Mouse (Mus musculus) heart, embryonic 13.5 days (tissue): ENCODE data around the gene Atp6v1g3. TPM values are rescaled to one million over a fixed set of nuclear protein-coding genes. Genes with fewer than 3 reads are reported as not detected.

ENCODE experiments used
- ATAC-seq: fragments of 200-750 bp; cut with Nextera tagmentation; 2 replicates; pipeline ENCODE4 v1.8.0; 2017; ENCODE audit warnings: moderate TSS enrichment; ENCODE audit not compliant: insufficient number of reproducible peaks, low FRiP score, low TSS enrichment; ENCODE audit errors: extremely low read depth
- H3K27ac ChIP-seq: fragments of 300-500 bp; sonication (generic); replicated peaks from 2 replicates; pipeline ENCODE4 v1.5.1; 2015; ENCODE audit warnings: moderate library complexity, mild to moderate bottlenecking, inconsistent platforms
- H3K27me3 ChIP-seq: fragments of 300-500 bp; sonication (generic); replicated peaks from 2 replicates; pipeline ENCODE4 v1.6.1; 2015; ENCODE audit warnings: mild to moderate bottlenecking, inconsistent platforms
- H3K36me3 ChIP-seq: fragments of 300-500 bp; sonication (generic); 2 replicates; pipeline ENCODE4 v1.6.1; 2015; ENCODE audit warnings: mild to moderate bottlenecking, inconsistent platforms
- H3K4me1 ChIP-seq: fragments of 300-500 bp; sonication (generic); 2 replicates; pipeline ENCODE4 v1.6.1; 2015; ENCODE audit warnings: inconsistent platforms
- H3K4me2 ChIP-seq: fragments of 300-500 bp; sonication (generic); 2 replicates; pipeline ENCODE4 v1.6.1; 2015; ENCODE audit warnings: inconsistent platforms, mild to moderate bottlenecking, moderate library complexity
- H3K4me3 ChIP-seq: fragments of 300-500 bp; sonication (generic); 2 replicates; pipeline ENCODE4 v1.5.1; 2015; ENCODE audit warnings: moderate library complexity, mild to moderate bottlenecking, inconsistent platforms
- H3K9ac ChIP-seq: fragments of 300-500 bp; sonication (generic); 2 replicates; pipeline ENCODE4 v1.6.1; 2015; ENCODE audit warnings: inconsistent platforms, mild to moderate bottlenecking, moderate library complexity
- H3K9me3 ChIP-seq: fragments of 300-500 bp; sonication (generic); 2 replicates; pipeline ENCODE4 v1.6.1; 2016; ENCODE audit warnings: inconsistent platforms
- WGBS: fragments of 180-500 bp; shearing (Covaris S2); methylation state at CpG from one replicate; pipeline ENCODE4 v1.1.7; 2015; ENCODE audit warnings: mixed read lengths; 5-methylcytosine and 5-hydroxymethylcytosine counted together
- polyA plus RNA-seq: library from polyadenylated mRNA; unstranded; fragments of >200 nt; fragmentation: Nextera tagmentation; extraction: Ambion mirVana; gene quantifications from 2 replicates; pipeline ENCODE4 v1.2.1, GENCODE M21; 2015

The Atp6v1g3 gene
- polyA plus RNA-seq, 1 experiment from 2014 or later: not detected

DNA sequence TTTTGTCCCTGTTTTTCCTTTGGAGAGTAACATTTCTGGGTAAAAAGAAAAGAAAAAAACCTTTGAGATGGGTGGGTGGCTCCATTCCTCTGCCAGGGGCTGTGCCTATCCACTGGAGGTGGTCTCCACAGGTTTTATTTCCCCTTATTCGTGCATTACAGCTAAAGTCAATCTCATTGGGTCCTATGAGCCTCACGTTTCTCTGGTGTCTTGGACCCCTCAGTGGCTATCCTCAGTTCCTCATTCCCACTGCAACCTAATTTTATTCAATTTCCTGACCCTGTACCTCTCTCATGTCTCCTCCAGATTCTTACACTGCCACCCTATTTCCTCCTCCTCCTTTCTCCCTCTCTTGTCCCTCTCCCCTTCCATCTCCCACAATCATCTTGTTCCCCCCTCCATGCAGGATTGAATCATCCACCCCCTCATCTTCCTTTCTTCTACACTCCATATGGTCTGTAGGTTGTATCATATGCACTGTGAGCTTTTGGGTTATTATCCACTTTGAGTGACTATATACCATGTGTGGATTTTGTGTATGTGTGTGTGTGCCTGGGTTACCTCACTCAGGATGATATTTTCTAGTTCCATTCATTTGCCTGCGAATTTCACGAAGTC is 17.3 kb upstream of the Atp6v1g3 start:
- no peaks in the 10 kb centered on the region for H3K27me3 ChIP-seq
- no peak for ATAC-seq
- H3K27ac ChIP-seq: no peak overlapping the region
- H3K36me3 ChIP-seq: no peaks in the 10 kb centered on the region
- no peaks in the 10 kb centered on the region for H3K4me1 ChIP-seq
- H3K4me2 ChIP-seq: no peak overlapping the region
- H3K4me3 ChIP-seq: no peak overlapping the region
- H3K9ac ChIP-seq: no peak overlapping the region
- 78% methylated on average over 4 of the region's 4 CpGs for WGBS
- H3K9me3 ChIP-seq: no peaks in the 10 kb centered on the region

DNA sequence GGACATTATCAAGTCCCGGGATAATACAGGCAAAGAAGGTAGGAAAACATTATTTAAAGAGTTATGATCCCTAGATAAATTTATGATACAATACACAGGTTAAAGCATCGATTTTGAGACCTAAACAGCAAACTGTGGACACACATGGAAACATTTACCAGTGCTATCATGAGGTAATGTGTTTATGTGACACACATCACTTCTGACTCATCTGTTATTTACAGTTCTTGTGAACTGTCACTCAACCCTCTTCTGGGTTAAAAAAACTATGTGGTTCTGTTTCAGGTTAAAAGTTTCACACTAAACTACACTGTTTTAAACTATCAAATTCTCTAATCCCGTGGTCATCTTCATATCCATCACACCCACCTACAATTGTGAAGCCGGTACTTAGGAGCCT is 14.8 kb upstream of the Atp6v1g3 start:
- Histone ChIP-seq H3K4me3 (no peak overlapping the region), H3K27me3 (no peaks in the 10 kb centered on the region), H3K36me3 (no peaks in the 10 kb centered on the region), H3K9me3 (no peaks in the 10 kb centered on the region), H3K4me1 (no peaks in the 10 kb centered on the region), H3K9ac (no peak overlapping the region), H3K27ac (no peak overlapping the region), H3K4me2 (no peak overlapping the region)
- no peak for ATAC-seq
- 63% methylated on average over 4 of the region's 4 CpGs for WGBS

DNA sequence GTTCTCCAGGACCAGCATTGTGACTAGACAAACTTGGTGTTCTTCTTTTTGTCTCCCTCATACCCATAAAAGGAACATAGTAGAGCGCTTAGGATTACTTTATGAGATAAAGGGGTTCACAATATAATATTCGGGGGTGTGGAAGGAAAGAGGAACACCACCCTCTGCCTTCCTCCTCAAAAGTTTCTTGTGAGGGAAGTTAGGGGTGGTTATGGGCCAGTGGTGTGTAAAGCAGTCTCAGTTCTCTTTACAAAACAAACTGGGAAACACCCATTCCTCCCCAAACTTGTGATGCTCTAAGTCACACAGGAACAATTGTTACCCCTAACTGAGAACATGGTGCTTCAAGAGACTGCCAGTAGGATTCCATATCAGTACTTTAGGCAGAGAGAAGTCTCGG is 12.0 kb upstream of the Atp6v1g3 start:
- Histone ChIP-seq H3K27me3 (no peaks in the 10 kb centered on the region), H3K27ac (no peak overlapping the region), H3K36me3 (no peaks in the 10 kb centered on the region), H3K4me1 (no peaks in the 10 kb centered on the region), H3K4me3 (no peak overlapping the region), H3K4me2 (no peak overlapping the region), H3K9ac (no peak overlapping the region), H3K9me3 (no peaks in the 10 kb centered on the region)
- ATAC-seq: no peak
- WGBS: 72% methylated on average over 3 of the region's 3 CpGs

DNA sequence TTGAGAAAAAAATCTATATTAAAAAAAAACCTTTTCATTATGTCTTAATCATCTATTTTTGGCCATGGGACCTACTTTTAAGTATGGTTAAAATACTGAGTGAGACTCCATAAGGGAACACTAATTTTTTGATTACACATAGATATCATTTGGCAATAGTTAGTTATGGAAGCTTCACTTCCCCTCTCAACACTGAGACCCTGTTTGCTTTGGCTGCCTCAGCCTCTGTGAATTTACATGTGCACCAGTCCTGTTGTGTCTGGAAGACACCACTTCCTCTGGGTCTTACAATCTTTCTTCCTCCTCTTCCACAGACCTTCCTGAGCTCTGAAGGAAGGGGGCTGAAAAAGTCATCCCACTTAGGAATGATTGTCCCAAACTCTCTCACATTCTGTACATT is 11.1 kb upstream of the Atp6v1g3 start:
- Histone ChIP-seq H3K4me1 (no peaks in the 10 kb centered on the region), H3K36me3 (no peaks in the 10 kb centered on the region), H3K27ac (no peak overlapping the region), H3K9ac (no peak overlapping the region), H3K4me2 (no peak overlapping the region), H3K9me3 (no peaks in the 10 kb centered on the region), H3K4me3 (no peak overlapping the region), H3K27me3 (no peaks in the 10 kb centered on the region)
- ATAC-seq: no peak

DNA sequence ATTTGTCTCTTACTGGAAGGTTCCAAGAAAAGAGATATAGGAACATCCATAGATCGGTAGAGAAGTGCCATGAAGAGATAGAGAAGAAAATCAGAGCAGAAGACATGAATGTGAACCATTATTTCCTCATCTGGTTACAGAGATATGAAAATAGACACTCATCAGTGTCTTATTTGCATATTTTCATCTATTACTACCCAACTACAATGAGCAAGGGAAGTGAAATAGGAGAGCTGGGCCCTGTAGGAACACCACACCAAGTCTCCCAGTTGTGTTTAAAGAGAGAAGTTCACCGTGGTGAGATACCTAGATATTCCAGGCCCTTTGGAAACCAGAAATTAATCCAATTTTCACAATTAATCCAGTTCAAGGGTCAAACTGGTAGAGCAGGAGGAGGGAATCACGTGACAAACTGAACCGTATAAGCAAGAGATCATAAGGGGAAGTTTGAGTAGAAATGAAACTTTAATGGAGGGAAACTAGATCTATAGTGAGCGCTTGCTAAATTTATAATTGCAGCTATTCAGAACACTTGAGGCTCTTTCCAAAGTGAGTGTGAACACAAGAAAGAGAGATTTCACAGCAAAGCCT is 6.0 kb upstream of the Atp6v1g3 start:
- ATAC-seq: no peak
- Histone ChIP-seq H3K9ac (no peak overlapping the region), H3K9me3 (no peaks in the 10 kb centered on the region), H3K36me3 (no peaks in the 10 kb centered on the region), H3K4me1 (no peaks in the 10 kb centered on the region), H3K4me2 (no peak overlapping the region), H3K27ac (no peak overlapping the region), H3K4me3 (no peak overlapping the region), H3K27me3 (no peaks in the 10 kb centered on the region)
- WGBS: 76% methylated on average over 5 of the region's 5 CpGs

DNA sequence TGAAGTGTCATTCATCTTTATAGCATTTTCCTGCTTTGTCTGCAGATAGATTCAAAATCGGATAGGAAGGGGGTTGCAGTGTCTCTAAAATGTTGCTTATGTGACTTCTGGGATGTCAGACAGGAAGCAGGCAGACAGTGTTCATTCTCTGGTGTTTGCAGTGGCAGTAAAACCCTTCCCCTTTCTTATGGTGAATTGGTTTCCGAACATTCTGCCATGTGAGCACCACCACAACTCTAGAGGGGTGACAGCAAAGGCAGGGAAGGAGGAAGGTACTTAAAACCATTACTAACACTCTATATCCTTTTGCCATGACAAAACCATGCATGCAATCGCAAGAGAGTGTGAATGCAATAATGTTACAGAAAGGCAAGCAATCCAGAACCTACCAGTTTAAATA is 1.4 kb downstream of the Atp6v1g3 start:
- WGBS: 64% methylated on average over 3 of the region's 3 CpGs
- no peak overlapping the region for H3K4me2 ChIP-seq
- no peak overlapping the region for H3K9ac ChIP-seq
- H3K4me3 ChIP-seq: no peak overlapping the region
- H3K9me3 ChIP-seq: no peaks in the 10 kb centered on the region
- no peaks in the 10 kb centered on the region for H3K4me1 ChIP-seq
- H3K27ac ChIP-seq: no peak overlapping the region
- H3K36me3 ChIP-seq: no peaks in the 10 kb centered on the region
- no peak for ATAC-seq
- H3K27me3 ChIP-seq: no peaks in the 10 kb centered on the region

DNA sequence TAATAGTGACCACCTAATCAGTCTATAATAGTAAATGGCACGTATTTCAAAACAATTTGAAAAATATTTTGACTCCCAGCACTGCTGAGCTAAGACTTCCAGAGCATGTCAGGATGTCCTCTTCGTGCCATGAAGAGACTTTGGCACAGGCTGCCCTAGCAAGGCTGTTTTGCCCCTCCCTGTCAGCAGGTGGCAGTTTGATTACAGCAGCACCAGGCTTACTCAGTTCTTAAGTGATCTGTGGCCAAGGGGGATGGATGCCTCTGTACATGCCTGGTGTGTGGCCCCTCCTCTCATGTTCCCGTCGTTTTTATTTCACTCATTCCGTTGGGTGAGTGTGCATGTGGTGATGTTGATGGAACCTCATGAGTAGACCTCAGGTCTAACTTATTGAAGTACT is 2.3 kb downstream of the Atp6v1g3 start:
- WGBS: 58% methylated on average over 5 of the region's 5 CpGs
- no peak overlapping the region for H3K4me3 ChIP-seq
- no peaks in the 10 kb centered on the region for H3K4me1 ChIP-seq
- no peaks in the 10 kb centered on the region for H3K9me3 ChIP-seq
- no peak overlapping the region for H3K4me2 ChIP-seq
- no peak overlapping the region for H3K9ac ChIP-seq
- H3K27me3 ChIP-seq: no peaks in the 10 kb centered on the region
- no peak overlapping the region for H3K27ac ChIP-seq
- no peak for ATAC-seq
- H3K36me3 ChIP-seq: no peaks in the 10 kb centered on the region

DNA sequence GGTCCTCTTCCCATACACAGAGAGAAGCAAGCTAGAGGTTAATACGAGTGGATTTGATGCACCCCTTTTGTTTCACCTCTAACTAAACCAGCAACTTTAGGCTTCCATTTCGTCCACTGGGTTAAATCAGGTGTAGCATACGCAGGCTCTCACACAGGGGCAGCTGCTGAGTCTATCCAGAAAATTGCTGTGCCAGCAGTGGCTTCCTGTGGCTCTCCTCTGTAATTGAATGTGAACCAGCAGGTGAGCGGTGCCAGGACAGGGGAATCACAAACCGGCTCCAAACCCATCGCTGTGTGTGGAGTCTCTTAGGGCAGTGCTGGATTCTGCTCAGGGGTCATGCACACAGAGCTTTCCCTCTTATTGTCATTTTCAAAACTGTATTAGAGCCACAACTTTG is 7.6 kb downstream of the Atp6v1g3 start:
- Histone ChIP-seq H3K36me3 (no peaks in the 10 kb centered on the region), H3K9ac (no peak overlapping the region), H3K9me3 (no peaks in the 10 kb centered on the region), H3K4me3 (no peak overlapping the region), H3K4me1 (0 out of 2 replicates have a peak, but pooled peaks cover 3% of the 10 kb centered on the region), H3K27ac (no peak overlapping the region), H3K27me3 (no peaks in the 10 kb centered on the region), H3K4me2 (no peak overlapping the region)
- WGBS: 63% methylated on average over 6 of the region's 6 CpGs
- ATAC-seq: no peak

DNA sequence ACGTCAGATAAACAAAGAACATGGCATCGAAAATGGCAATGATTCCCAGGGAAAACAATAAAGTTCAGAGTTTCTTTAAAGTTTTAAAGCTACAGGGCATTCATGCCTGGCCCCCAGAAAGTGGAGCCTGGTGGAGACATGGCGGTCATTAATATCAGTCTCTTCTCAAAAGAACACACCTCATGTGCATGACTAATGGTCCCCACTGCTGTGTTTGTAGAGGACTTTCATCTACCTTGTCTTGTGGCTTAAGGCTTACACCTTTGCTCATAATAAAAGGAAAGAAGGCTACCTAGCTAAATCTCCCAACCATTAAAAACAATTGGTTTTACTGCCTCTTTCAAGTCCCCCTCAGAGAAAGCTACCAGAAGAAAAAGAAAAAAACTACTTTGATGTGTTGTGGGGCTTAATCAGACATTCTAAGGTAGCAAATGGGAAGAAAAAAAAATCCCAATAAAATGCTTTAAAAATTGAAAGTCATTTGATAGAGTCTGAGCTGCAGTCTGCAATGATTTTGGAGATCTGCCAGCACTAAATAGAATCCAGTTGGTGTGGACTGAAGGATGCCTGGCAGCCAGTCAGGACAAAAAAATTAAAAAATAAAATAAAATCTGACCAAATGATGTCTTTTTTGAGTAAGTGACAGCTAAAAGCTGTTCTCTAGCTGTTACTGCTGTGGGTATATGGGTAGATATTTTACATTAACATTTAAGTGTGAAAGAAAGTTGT is 9.0 kb downstream of the Atp6v1g3 start:
- Histone ChIP-seq H3K4me2 (no peak overlapping the region), H3K36me3 (no peaks in the 10 kb centered on the region), H3K9me3 (no peaks in the 10 kb centered on the region), H3K27ac (no peak overlapping the region), H3K27me3 (no peaks in the 10 kb centered on the region), H3K4me1 (0 out of 2 replicates have a peak, but pooled peaks cover 3% of the 10 kb centered on the region), H3K4me3 (no peak overlapping the region), H3K9ac (no peak overlapping the region)
- no peak for ATAC-seq
- 71% methylated on average over 3 of the region's 3 CpGs for WGBS

DNA sequence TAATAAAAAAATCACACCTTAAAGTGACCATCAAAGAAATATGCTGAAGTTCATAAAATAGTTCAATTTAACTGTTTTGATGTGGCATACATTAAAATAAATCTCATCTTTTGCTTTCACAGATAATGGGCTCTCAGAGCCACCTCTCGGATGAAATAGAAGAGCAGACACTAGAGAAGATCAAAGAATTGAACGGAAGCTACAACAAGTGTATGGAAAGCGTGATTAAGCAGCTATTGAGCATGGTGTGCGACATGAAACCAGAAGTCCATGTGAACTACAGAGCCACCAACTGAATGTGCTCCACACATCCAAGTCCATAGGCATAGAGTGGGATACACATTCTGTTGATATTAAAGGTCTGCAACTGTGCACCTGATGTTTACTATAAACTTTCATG is 14.1 kb downstream of the Atp6v1g3 start:
- H3K4me1 ChIP-seq: 0 out of 2 replicates have a peak, but pooled peaks cover 5% of the 10 kb centered on the region
- H3K4me2 ChIP-seq: no peak overlapping the region
- no peak overlapping the region for H3K9ac ChIP-seq
- H3K9me3 ChIP-seq: no peaks in the 10 kb centered on the region
- ATAC-seq: no peak
- H3K27ac ChIP-seq: no peak overlapping the region
- 87% methylated on average over 4 of the region's 4 CpGs for WGBS
- no peak overlapping the region for H3K4me3 ChIP-seq
- no peaks in the 10 kb centered on the region for H3K27me3 ChIP-seq
- no peaks in the 10 kb centered on the region for H3K36me3 ChIP-seq

DNA sequence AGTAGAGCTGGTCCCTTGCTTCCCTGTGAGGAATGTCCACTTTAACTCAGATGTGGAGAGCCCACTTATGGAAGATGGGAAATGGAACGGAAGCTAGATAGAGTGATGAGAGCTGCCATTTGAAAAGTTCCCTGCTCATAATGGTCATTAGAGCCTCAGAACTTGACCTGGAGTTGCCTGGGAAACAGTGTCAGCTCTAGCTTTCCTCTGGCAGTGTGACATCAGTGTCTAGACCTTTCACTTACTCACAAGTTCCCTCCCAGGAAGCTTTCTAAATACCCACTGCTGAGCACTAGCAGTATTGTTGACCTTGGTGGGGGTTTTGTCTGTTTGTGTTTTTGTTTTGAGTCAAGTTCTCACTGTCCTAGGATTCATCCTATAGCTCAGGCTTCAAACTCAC is 15.2 kb downstream of the Atp6v1g3 start:
- Histone ChIP-seq H3K9me3 (no peaks in the 10 kb centered on the region), H3K4me3 (no peak overlapping the region), H3K9ac (no peak overlapping the region), H3K27me3 (no peaks in the 10 kb centered on the region), H3K36me3 (no peaks in the 10 kb centered on the region), H3K4me1 (0 out of 2 replicates have a peak, but pooled peaks cover 5% of the 10 kb centered on the region), H3K4me2 (no peak overlapping the region), H3K27ac (no peak overlapping the region)
- 53% methylated on average over 1 of the region's 1 CpGs for WGBS
- no peak for ATAC-seq
